Mouse (Mus musculus): ENCODE data around the gene Mob3a. TPM values are rescaled to one million over a fixed set of nuclear protein-coding genes. Genes with fewer than 3 reads are reported as not detected.
A peak's percentile ranks its signal among the peaks of the same experiment; 100 is the strongest.

The Mob3a gene
- polyA plus RNA-seq (2012; rRNA removed) (33.7 and 42.7 TPM in 2 replicates), polyA plus RNA-seq (2014; fragmentation: Nextera tagmentation; extraction: Ambion mirVana) (35.9 and 36.5 TPM in 2 replicates)

- peak; percentile 99 for DNase-seq (ENCODE audit: low spot score)
- peak; percentile 92 for ATAC-seq (ENCODE audit: low FRiP score, low read depth)
- Histone ChIP-seq H3K4me2 (replicated peaks; ENCODE audit: low read depth, low read length, severe bottlenecking) (peak within 1 kb of the TSS; percentile 77), H3K9ac (ENCODE audit: low read depth, low read length, severe bottlenecking) (peak within 1 kb of the TSS; percentile 56), H3K4me3 (replicated peaks; ENCODE audit: low read length) (peak within 1 kb of the TSS; percentile 64), H3K27ac (replicated peaks; ENCODE audit: low read depth, low read length) (peak within 1 kb of the TSS; percentile 71), H3K36me3 (ENCODE audit: control insufficient read depth, insufficient read depth, low read length) (peaks cover 23% of the 10 kb centered on the region), H3K27me3 (ENCODE audit: control insufficient read depth, insufficient read depth, low read length) (no peaks in the 10 kb centered on the region), H3K4me1 (ENCODE audit: control insufficient read depth, insufficient read depth, low read length) (peaks cover 21% of the 10 kb centered on the region), H3K9me3 (ENCODE audit: control insufficient read depth, low read length) (no peaks in the 10 kb centered on the region)
- under 1% methylated on average over 54 of the region's 59 CpGs for WGBS
- no peak for TF ChIP-seq POLR2A (IDR thresholded peaks at IDR 0.05; ENCODE audit: borderline replicate concordance, extremely low read depth, insufficient read depth, insufficient read length)
Measured at GRCm38 (mm10) chr10:80701721-80702535, at the start of gene Mob3a, which contains the start of gene Izumo4. Mob3a (minus strand) TSS chr10:80701977. Izumo4 (plus strand) TSS chr10:80702184.

GRCm38 (mm10) chr10:80751188-80751832, 49.5 kb upstream of the Mob3a start:
- no peak for TF ChIP-seq POLR2A (IDR thresholded peaks at IDR 0.05; ENCODE audit: borderline replicate concordance, extremely low read depth, insufficient read depth, insufficient read length)
- DNase-seq (ENCODE audit: low spot score) (peak; percentile 44), ATAC-seq (ENCODE audit: low FRiP score, low read depth) (no peak)
- Histone ChIP-seq H3K4me1 (ENCODE audit: control insufficient read depth, insufficient read depth, low read length) (peaks cover 6% of the 10 kb centered on the region), H3K27ac (replicated peaks; ENCODE audit: low read depth, low read length) (0 out of 2 replicates have a peak overlapping the region, but pooled peaks have one; percentile 2), H3K36me3 (ENCODE audit: control insufficient read depth, insufficient read depth, low read length) (no peaks in the 10 kb centered on the region), H3K4me3 (replicated peaks; ENCODE audit: low read length) (peak overlapping the region; percentile 13; the same call in 1 of the 2 replicates), H3K9me3 (ENCODE audit: control insufficient read depth, low read length) (no peaks in the 10 kb centered on the region), H3K27me3 (ENCODE audit: control insufficient read depth, insufficient read depth, low read length) (no peaks in the 10 kb centered on the region), H3K4me2 (replicated peaks; ENCODE audit: low read depth, low read length, severe bottlenecking) (peak overlapping the region; percentile 41), H3K9ac (ENCODE audit: low read depth, low read length, severe bottlenecking) (no peak overlapping the region)
- WGBS = 8% methylated on average over 16 of the region's 16 CpGs

GRCm38 (mm10) chr10:80748609-80749008, 46.8 kb upstream of the Mob3a start:
- WGBS = 7% methylated on average over 6 of the region's 6 CpGs
- H3K27ac ChIP-seq (replicated peaks; ENCODE audit: low read depth, low read length) = no peak overlapping the region
- no peak for TF ChIP-seq POLR2A (IDR thresholded peaks at IDR 0.05; ENCODE audit: borderline replicate concordance, extremely low read depth, insufficient read depth, insufficient read length)
- no peak overlapping the region for H3K4me3 ChIP-seq (replicated peaks; ENCODE audit: low read length)
- H3K9ac ChIP-seq (ENCODE audit: low read depth, low read length, severe bottlenecking) = no peak overlapping the region
- DNase-seq (ENCODE audit: low spot score) (peak; percentile 90), ATAC-seq (ENCODE audit: low FRiP score, low read depth) (no peak)
- H3K4me2 ChIP-seq (replicated peaks; ENCODE audit: low read depth, low read length, severe bottlenecking) = no peak overlapping the region
- no peaks in the 10 kb centered on the region for H3K36me3 ChIP-seq (ENCODE audit: control insufficient read depth, insufficient read depth, low read length)
- no peaks in the 10 kb centered on the region for H3K9me3 ChIP-seq (ENCODE audit: control insufficient read depth, low read length)
- peaks cover 3% of the 10 kb centered on the region; the same call in 1 of the 2 replicates for H3K4me1 ChIP-seq (ENCODE audit: control insufficient read depth, insufficient read depth, low read length)
- no peaks in the 10 kb centered on the region for H3K27me3 ChIP-seq (ENCODE audit: control insufficient read depth, insufficient read depth, low read length)

DNA sequence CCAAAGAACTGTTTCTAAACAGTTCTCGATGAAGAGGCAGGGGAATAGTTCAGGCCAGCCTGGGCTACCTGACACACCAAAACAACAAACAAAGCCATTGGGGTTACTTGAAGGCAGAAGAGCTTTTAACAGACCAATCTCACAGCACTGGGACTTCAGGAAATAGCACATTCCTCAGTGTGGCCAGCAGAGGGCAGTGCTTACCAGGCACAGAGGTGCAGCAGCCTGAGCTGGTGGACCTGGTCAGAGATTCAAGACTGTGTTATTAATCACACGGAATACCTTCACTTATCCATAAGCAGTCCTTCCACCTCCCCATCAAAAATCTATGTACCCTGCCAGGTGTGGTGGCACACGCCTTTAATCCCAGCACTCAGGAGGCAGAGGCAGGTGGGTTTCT, 45.6 kb upstream of the Mob3a start:
- Histone ChIP-seq H3K27me3 (ENCODE audit: control insufficient read depth, insufficient read depth, low read length) (no peaks in the 10 kb centered on the region), H3K36me3 (ENCODE audit: control insufficient read depth, insufficient read depth, low read length) (no peaks in the 10 kb centered on the region), H3K4me1 (ENCODE audit: control insufficient read depth, insufficient read depth, low read length) (peaks cover 3% of the 10 kb centered on the region; the same call in 1 of the 2 replicates), H3K9ac (ENCODE audit: low read depth, low read length, severe bottlenecking) (no peak overlapping the region), H3K4me3 (replicated peaks; ENCODE audit: low read length) (no peak overlapping the region), H3K9me3 (ENCODE audit: control insufficient read depth, low read length) (no peaks in the 10 kb centered on the region), H3K27ac (replicated peaks; ENCODE audit: low read depth, low read length) (no peak overlapping the region), H3K4me2 (replicated peaks; ENCODE audit: low read depth, low read length, severe bottlenecking) (no peak overlapping the region)
- WGBS = 12% methylated on average over 3 of the region's 3 CpGs
- ATAC-seq (ENCODE audit: low FRiP score, low read depth) (peak; percentile 27; the same call in 1 of the 2 replicates), DNase-seq (ENCODE audit: low spot score) (peak; percentile 70)
- TF ChIP-seq POLR2A (IDR thresholded peaks at IDR 0.05; ENCODE audit: borderline replicate concordance, extremely low read depth, insufficient read depth, insufficient read length) = no peak

- Histone ChIP-seq H3K4me2 (replicated peaks; ENCODE audit: low read depth, low read length, severe bottlenecking) (no peak overlapping the region), H3K9me3 (ENCODE audit: control insufficient read depth, low read length) (no peaks in the 10 kb centered on the region), H3K27me3 (ENCODE audit: control insufficient read depth, insufficient read depth, low read length) (no peaks in the 10 kb centered on the region), H3K9ac (ENCODE audit: low read depth, low read length, severe bottlenecking) (no peak overlapping the region), H3K4me3 (replicated peaks; ENCODE audit: low read length) (no peak overlapping the region), H3K4me1 (ENCODE audit: control insufficient read depth, insufficient read depth, low read length) (peaks cover 18% of the 10 kb centered on the region), H3K36me3 (ENCODE audit: control insufficient read depth, insufficient read depth, low read length) (no peaks in the 10 kb centered on the region), H3K27ac (replicated peaks; ENCODE audit: low read depth, low read length) (no peak overlapping the region)
- DNase-seq (ENCODE audit: low spot score) = no peak
- no peak for TF ChIP-seq POLR2A (IDR thresholded peaks at IDR 0.05; ENCODE audit: borderline replicate concordance, extremely low read depth, insufficient read depth, insufficient read length)
- WGBS = 26% methylated on average over 5 of the region's 5 CpGs
- ATAC-seq (ENCODE audit: low FRiP score, low read depth) = no peak
Measured at GRCm38 (mm10) chr10:80744262-80744661, 42.5 kb upstream of the Mob3a start.

Data from limb, embryonic 14.5 days (tissue).